Mouse (Mus musculus) ES-E14 (cell line): ENCODE results near the gene Cpeb4.

Experiments
- CHD2 ChIP-seq: IDR thresholded peaks from 2 replicates; pipeline ENCODE4 v1.6.1; 2014; ENCODE audit warnings: mild to moderate bottlenecking, low read depth, low read length, inconsistent platforms
- HCFC1 ChIP-seq: IDR thresholded peaks from 2 replicates; pipeline ENCODE4 v1.6.1; 2012; ENCODE audit warnings: low read length, inconsistent platforms, borderline replicate concordance; ENCODE audit not compliant: insufficient read depth
- MAFK ChIP-seq: IDR thresholded peaks from 2 replicates; pipeline ENCODE4 v1.6.1; 2014; ENCODE audit warnings: mild to moderate bottlenecking, low read depth, low read length, inconsistent platforms; ENCODE audit not compliant: insufficient read depth
- ZNF384 ChIP-seq: IDR thresholded peaks from 2 replicates; pipeline ENCODE4 v1.6.1; 2012; ENCODE audit warnings: low read depth, low read length, inconsistent platforms

- no peak for TF ChIP-seq CHD2
- TF ChIP-seq ZNF384 = no peak
- no peak for TF ChIP-seq HCFC1
- no peak for TF ChIP-seq MAFK
These were observed 27.2 kb downstream of the Cpeb4 start for GRCm38 (mm10) chr11:31899166-31899565.
